Mouse (Mus musculus) gastrocnemius, postnatal 10 days (tissue): ENCODE measurements around the gene Rac3. TPM values are rescaled to one million over a fixed set of nuclear protein-coding genes. Genes with fewer than 3 reads are reported as not detected.
A peak's percentile ranks its signal among the peaks of the same experiment; 100 is the strongest.
"Not testable (repeated sequence)": the region's sequence is repeated elsewhere in the genome, so short reads cannot be mapped to it uniquely, and the experiment has no call there.

Experiments
- DNase-seq: peaks from one replicate; pipeline ENCODE4 v3.0.0; 2021; ENCODE audit warnings: mixed read lengths
- total RNA-seq, 2 experiments: library from RNA; stranded (reverse); gene quantifications; 2 replicates each; pipeline ENCODE4 v1.2.3; 2021

The Rac3 gene
- total RNA-seq, 2 experiments from 2014 or later: 1.8 to 2.7 TPM

GRCm38 (mm10) chr11:120729432-120730050 lies 8.3 kb downstream of the Rac3 start:
- peak; percentile 24 for DNase-seq

- DNase-seq: no peak
Observed at GRCm38 (mm10) chr11:120730331-120730870, 9.1 kb downstream of the Rac3 start.

- no peak for DNase-seq
Observed at GRCm38 (mm10) chr11:120731395-120731794, 10.1 kb downstream of the Rac3 start.

DNA sequence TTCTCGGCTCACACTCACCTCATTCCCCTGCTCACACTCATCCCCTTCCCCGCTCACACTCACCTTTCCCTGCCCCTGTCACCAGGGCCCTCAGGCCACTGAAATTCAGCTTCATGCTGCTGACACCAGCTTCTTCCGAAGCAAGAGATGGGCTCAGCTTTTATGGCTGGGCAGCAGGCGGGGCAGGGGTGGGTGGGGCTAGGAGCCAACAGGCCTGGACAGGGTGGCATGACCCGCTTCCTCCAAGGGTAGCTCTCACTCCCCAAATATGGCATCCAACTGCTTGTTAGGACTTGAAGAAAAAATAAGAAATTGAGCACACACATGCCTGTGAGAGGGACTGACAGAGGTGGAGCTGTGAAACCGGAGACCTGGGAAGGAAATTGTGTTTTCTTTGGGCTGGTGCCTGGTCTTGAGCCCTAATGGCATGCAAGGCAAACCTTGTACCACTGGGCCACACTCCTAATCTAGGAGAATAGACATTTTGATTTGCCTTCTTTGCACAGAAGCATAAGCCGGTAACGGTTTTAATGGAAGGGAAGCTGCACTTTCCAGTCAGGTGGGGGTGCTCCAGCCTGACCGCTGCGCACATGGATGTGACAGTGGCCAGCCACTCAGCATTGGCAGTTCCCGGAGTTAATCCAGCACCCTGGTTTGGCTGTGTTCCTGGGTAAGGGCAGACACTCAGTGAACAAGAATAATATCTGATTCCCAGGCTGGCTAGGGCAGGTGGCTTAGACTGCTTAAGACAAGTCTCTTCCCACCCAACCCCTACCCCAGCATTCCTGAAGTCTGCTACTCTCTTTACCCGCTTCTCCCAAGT lies 10.8 kb downstream of the Rac3 start, which contains the start of gene Cbr2:
TSS of gene Cbr2 (minus strand) at position 257 of the 823 bp plus-strand sequence.
- DNase-seq: peak; percentile 8

- DNase-seq: peak; percentile 47
Observed at GRCm38 (mm10) chr11:120733521-120733920, 12.3 kb downstream of the Rac3 start.

DNA sequence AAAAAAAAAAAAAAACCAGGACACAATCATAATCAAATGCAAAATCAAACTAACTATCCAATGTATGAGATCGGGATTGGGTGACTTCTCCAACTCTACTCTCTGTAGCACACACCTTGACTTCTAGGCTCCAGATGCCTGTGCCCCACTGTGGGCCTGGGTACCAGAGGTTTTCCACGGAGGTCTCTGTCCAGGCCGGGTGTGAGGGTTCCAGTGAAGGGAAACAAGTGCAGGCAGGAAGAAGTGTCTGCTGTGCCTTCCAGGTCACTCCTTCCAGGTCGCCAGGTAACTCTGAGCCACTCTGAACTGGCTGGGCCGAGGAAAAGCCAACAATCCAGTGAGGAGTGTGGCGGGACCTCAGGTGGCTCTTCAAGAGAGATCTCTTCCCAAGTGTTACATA lies 15.2 kb downstream of the Rac3 start:
- DNase-seq: no peak

- no peak for DNase-seq
Observed at GRCm38 (mm10) chr11:120740981-120741380, 19.7 kb downstream of the Rac3 start.

DNA sequence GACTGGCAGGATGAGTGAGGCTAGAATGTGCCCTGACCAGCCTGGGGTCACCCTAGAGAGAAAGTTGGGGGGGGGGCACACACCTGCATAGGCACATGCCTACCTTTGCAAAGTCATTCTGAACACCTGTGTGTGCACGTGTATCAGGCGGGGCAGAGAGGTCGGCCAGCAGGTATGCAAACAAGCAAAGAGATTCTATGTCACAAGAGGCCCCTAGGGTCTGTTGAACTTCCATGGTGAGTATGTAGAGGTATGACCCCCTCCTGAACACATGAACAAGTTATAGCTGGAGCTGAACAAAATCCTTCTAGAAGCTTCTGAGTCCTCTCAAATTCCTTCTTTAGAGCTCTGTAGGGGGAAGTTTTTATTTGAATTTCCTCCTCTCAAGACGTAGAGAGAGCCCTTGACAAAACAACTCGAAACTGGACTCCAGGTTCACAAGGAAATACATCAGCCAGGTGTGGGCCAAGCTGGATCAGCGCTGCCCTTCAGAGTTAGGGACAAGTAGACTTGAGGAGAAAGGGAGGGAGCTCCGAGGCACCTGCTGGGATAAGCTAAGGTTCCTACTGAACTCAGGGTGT lies 22.9 kb downstream of the Rac3 start:
- DNase-seq: no peak

DNA sequence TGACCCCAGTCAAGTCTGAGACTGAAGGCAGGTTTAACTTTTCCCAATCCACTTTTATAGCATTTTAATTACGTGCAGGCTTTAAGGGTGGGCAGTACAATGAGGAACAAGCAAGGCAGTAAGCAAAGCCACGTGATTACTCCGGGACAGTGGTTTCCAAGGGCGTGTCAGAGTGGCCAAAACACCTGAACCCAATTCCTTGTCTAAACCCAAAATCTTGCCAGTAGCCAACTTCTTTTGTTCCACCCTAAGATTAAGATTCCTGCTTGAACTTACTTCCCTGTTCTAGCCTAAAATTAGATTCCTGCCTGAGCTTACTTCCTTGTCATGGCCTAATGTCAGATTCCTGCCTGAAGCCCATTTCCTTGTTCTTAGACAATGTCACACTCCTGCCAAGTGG lies 26.7 kb downstream of the Rac3 start:
- no peak for DNase-seq

DNA sequence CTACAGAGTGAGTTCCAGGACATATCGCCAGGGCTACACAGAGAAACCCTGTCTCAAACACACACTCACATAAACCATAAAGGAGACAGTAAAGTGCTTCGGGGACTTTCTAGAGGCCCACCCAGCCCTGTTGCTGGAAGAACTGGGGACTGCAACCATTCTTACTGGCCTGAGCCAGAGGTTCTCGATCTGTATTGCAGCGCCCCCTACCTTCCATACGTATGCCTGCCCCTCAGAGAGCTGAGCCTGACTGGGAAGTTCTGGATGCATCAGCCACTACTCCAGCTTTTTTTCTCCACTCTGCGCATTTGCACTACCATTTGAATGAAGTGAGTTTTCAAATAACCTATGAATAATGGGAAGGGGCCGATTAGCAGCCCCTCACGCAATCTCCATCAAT lies 28.2 kb downstream of the Rac3 start:
- DNase-seq: no peak

GRCm38 (mm10) chr11:120751606-120752005 lies 30.3 kb downstream of the Rac3 start:
- no peak for DNase-seq

GRCm38 (mm10) chr11:120760236-120760635 lies 39.0 kb downstream of the Rac3 start:
- DNase-seq: no peak

GRCm38 (mm10) chr11:120761811-120762671 lies 40.8 kb downstream of the Rac3 start:
- no peak for DNase-seq

GRCm38 (mm10) chr11:120762672-120763041 lies 41.4 kb downstream of the Rac3 start, which contains the start of gene Hmga1b:
Hmga1b (plus strand) TSS chr11:120762794.
- DNase-seq: not testable (repeated sequence)

- DNase-seq: not testable (repeated sequence)
Observed at GRCm38 (mm10) chr11:120763121-120763999, 42.1 kb downstream of the Rac3 start.

DNA sequence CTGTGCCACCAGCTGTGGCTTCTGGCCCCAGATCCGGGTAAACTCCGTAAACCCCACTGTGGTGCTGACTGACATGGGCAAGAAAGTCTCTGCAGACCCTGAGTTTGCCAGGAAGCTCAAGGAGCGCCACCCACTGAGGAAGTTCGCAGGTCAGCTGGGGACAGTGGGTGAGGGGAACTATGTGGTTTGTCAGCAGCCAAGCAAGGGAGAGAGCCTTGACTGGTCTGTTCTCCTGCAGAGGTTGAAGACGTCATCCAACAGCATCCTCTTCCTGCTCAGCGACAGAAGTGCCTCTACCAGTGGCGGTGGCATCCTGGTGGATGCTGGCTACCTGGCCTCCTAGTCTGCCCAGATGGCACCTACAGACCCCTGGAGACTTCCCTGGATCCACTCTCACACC lies 45.8 kb downstream of the Rac3 start:
- not testable (repeated sequence) for DNase-seq

DNA sequence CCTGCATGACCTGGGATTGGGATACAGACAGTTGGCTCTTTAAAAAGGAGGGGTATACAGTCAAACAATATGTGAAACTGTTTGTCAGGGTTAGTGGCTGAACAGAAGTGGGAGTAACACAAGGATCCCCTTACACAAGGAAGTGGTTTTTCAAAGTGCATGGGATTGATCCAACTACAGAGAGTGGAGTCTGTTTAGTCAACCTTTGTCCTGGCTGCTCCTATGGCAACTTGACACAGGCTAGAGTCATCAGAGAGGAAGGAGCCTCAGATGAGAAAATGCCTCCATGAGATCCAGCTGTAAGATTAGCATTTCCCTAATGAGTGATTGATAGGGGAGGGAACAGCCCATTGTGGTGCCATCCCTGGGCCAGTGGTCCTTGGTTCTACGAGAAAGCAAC lies 46.9 kb downstream of the Rac3 start:
- DNase-seq: no peak

- no peak for DNase-seq
Observed at GRCm38 (mm10) chr11:120772749-120773148, 51.5 kb downstream of the Rac3 start.
